Mouse (Mus musculus): ENCODE measurements around the gene Oog3. TPM values are rescaled to one million over a fixed set of nuclear protein-coding genes. Genes with fewer than 3 reads are reported as not detected.

Gene Oog3
- not detected in 2 replicates for polyA plus RNA-seq (2012; rRNA removed)

DNA sequence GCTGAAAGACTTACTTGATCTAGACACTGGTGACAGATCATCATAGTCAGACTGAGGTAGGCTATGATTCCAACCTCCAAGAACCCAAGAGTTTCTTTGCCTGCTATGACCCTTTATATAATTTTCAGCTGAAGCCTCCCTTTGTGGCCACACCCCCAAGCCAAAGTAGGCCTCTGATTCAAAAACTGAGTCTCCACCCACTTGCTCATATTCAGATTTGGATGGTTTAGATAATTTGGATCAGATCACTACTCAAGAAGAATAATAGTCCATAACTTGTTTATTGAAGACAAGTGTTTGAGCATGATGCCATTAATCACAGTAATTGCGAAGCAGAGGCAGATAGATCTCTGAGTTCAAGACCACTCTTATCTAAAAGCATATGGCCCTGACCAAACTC is at the start of gene Oog3:
TSS of gene Oog3 (minus strand) at position 101 of the 400 bp plus-strand sequence.
- no peak for DNase-seq (ENCODE audit: extremely low spot score in 1 of 2, low spot score in 1 of 2)

DNA sequence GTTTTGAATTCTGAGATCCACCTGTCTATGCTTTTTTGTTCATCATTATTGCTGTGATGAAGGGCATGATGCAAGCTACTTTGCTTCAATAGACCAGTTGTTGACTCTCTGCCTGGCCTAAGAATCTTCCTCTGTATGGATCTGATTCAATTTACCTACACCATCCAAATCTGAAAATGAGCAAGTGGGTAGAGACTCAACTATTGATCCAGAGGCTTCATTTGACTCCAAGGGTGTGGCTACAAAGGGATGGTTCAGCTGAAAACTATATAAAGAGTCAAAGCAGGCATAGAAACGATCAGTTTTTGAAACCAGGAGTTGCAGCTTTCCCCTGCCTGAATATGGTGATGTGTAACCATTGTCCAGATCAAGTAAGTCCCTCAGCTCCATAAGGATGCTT is 28.0 kb upstream of the Oog3 start, which contains the start of gene Oog2:
TSS of gene Oog2 (plus strand) at position 301 of the 400 bp plus-strand sequence.
- no peak for DNase-seq (ENCODE audit: extremely low spot score in 1 of 2, low spot score in 1 of 2)

Other genes starting within 250 kb of the Oog3 start
- gene Pramef25, start 211.6 kb downstream of the Oog3 start, polyA plus RNA-seq (2012; rRNA removed) = not detected in 2 replicates
- gene Gm13101, start 195.7 kb downstream of the Oog3 start, polyA plus RNA-seq (2012; rRNA removed) = not detected in 2 replicates
- gene Pramef17, start 168.3 kb downstream of the Oog3 start, polyA plus RNA-seq (2012; rRNA removed) = not detected in 2 replicates
- gene Pramel4, start 103.5 kb downstream of the Oog3 start, polyA plus RNA-seq (2012; rRNA removed) = not detected in 2 replicates
- not detected in 2 replicates for gene Gm13102, start 56.2 kb downstream of the Oog3 start, polyA plus RNA-seq (2012; rRNA removed)
- not detected in 2 replicates for gene Oog2, start 28.1 kb upstream of the Oog3 start, polyA plus RNA-seq (2012; rRNA removed)
- gene C87977, start 50.7 kb upstream of the Oog3 start, polyA plus RNA-seq (2012; rRNA removed) = not detected in 2 replicates
- not detected in 2 replicates for gene Pramel5, start 117.8 kb upstream of the Oog3 start, polyA plus RNA-seq (2012; rRNA removed)
- not detected in 2 replicates for gene Gm13128, start 167.6 kb upstream of the Oog3 start, polyA plus RNA-seq (2012; rRNA removed)
- gene Gm13119, start 195.3 kb upstream of the Oog3 start, polyA plus RNA-seq (2012; rRNA removed) = not detected in 2 replicates
- not detected in 2 replicates for gene Pramef20, start 215.3 kb upstream of the Oog3 start, polyA plus RNA-seq (2012; rRNA removed)
- 0.04 and 0.59 TPM in 2 replicates for gene Pramef12, start 245.8 kb upstream of the Oog3 start, polyA plus RNA-seq (2012; rRNA removed)